Mouse (Mus musculus) hindbrain, postnatal 0 days (tissue): ENCODE measurements around the gene Ctsf. TPM values are rescaled to one million over a fixed set of nuclear protein-coding genes. Genes with fewer than 3 reads are reported as not detected.
A peak's percentile ranks its signal among the peaks of the same experiment; 100 is the strongest.

Experiments used
- ATAC-seq: fragments of 200-750 bp; cut with Nextera tagmentation; 2 replicates; pipeline ENCODE4 v1.8.0; 2017; ENCODE audit warnings: mild to moderate bottlenecking, moderate TSS enrichment, moderate library complexity
- DNase-seq: peaks from one replicate; pipeline ENCODE4 v3.0.0-alpha.2; 2015; ENCODE audit warnings: low spot score
- H3K27ac ChIP-seq: fragments of 300-500 bp; sonication (generic); 2 replicates; pipeline ENCODE4 v1.5.1; 2014; ENCODE audit warnings: mild to moderate bottlenecking
- H3K27me3 ChIP-seq: fragments of 300-500 bp; sonication (generic); 2 replicates; pipeline ENCODE4 v1.6.1; 2014; ENCODE audit warnings: low read length, mixed read lengths; ENCODE audit not compliant: insufficient read depth
- H3K36me3 ChIP-seq: fragments of 300-500 bp; sonication (generic); 2 replicates; pipeline ENCODE4 v1.6.1; 2014; ENCODE audit warnings: low read length, mixed read lengths; ENCODE audit not compliant: insufficient read depth
- H3K4me1 ChIP-seq: fragments of 300-500 bp; sonication (generic); 2 replicates; pipeline ENCODE4 v1.6.1; 2014; ENCODE audit warnings: antibody characterized with exemption, low read length, mixed read lengths; ENCODE audit not compliant: insufficient read depth
- H3K4me2 ChIP-seq: fragments of 300-500 bp; sonication (generic); 2 replicates; pipeline ENCODE4 v1.6.1; 2014; ENCODE audit warnings: low read depth, mild to moderate bottlenecking, low read length, moderate library complexity, mixed read lengths
- H3K4me3 ChIP-seq: fragments of 300-500 bp; sonication (generic); 2 replicates; pipeline ENCODE4 v1.5.1; 2014; ENCODE audit warnings: low read length
- H3K9ac ChIP-seq: fragments of 300-500 bp; sonication (generic); replicated peaks from 2 replicates; pipeline ENCODE4 v1.6.1; 2014; ENCODE audit warnings: mild to moderate bottlenecking, low read length, moderate library complexity, mixed read lengths
- H3K9me3 ChIP-seq: fragments of 300-500 bp; sonication (generic); 2 replicates; pipeline ENCODE4 v1.6.1; 2016; ENCODE audit warnings: low read length, mixed read lengths
- CTCF ChIP-seq: IDR thresholded peaks from 2 replicates; pipeline ENCODE4 v1.5.1; 2016; ENCODE audit warnings: antibody characterized with exemption, control low read depth, low read depth
- WGBS: fragments of 180-500 bp; shearing (Covaris S2); extraction: QIAGEN DNeasy Blood & Tissue Kit; methylation state at CpG from one replicate; pipeline ENCODE4 v1.1.7; 2014; 5-methylcytosine and 5-hydroxymethylcytosine counted together
- polyA plus RNA-seq: library from polyadenylated mRNA; unstranded; fragments of >200 nt; fragmentation: Nextera tagmentation; extraction: Ambion mirVana; gene quantifications from 2 replicates; pipeline ENCODE4 v1.2.1, GENCODE M21; 2015
- total RNA-seq: library from RNA; depleted of rRNA; stranded (reverse); fragments of >200 nt; gene quantifications from 2 replicates; pipeline ENCODE4 v1.2.3, GENCODE M21; 2014

The Ctsf gene
- total and polyA plus RNA-seq, 2 experiments from 2014 or later, result 98.2 to 147 TPM

DNA sequence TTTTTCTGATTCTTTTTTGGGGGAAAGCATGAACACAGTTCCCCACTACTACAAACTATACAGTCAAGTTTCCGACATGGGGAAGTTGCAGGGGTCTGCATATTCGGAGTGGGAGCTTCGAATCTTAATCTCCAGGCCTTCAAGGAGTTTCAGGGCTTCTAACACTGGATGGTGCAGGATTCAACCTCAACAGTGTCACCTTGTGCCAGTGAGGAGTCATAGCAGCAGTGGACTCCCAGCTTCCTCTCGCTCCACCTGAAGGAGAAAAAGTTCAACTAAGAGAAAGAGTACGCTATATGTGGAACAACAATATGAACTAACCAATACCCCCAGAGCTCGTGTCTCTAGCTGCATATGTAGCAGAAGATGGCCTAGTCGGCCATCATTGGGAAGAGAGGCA, 7.4 kb upstream of the Ctsf start:
- H3K9ac ChIP-seq, result no peak overlapping the region
- 37% methylated on average over 7 of the region's 7 CpGs for WGBS
- no peaks in the 10 kb centered on the region for H3K36me3 ChIP-seq
- H3K27me3 ChIP-seq, result no peaks in the 10 kb centered on the region
- no peak for ATAC-seq
- peak; percentile 62 for DNase-seq
- TF ChIP-seq CTCF, result peak; percentile 73
- no peak overlapping the region for H3K27ac ChIP-seq
- no peak overlapping the region for H3K4me2 ChIP-seq
- H3K4me3 ChIP-seq, result no peak overlapping the region
- H3K9me3 ChIP-seq, result no peaks in the 10 kb centered on the region
- no peaks in the 10 kb centered on the region for H3K4me1 ChIP-seq

DNA sequence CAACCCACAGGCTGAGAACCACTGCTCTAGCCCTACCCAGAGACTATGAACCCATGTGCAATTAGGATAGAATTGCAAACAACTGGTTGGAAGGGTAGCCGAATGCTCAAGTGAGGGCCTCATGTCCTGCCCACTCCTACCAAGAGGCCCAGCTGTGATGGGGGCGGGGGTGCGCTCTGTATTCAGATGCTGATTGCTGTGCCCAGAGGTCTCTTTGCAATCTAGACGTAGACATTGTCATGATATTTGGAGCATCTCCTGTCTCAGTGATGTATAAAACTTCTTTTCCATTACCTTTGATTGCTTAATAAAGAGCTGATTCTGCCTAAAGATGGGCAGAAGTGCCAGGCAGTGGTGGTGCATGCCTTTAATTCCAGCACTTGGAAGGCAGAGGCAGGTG, 5.1 kb upstream of the Ctsf start:
- Histone ChIP-seq H3K27ac (no peak overlapping the region), H3K4me3 (no peak overlapping the region), H3K4me1 (no peaks in the 10 kb centered on the region), H3K9me3 (no peaks in the 10 kb centered on the region), H3K27me3 (no peaks in the 10 kb centered on the region), H3K4me2 (no peak overlapping the region), H3K9ac (no peak overlapping the region), H3K36me3 (no peaks in the 10 kb centered on the region)
- TF ChIP-seq CTCF, result no peak
- ATAC-seq, result no peak
- DNase-seq, result no peak
- 47% methylated on average over 4 of the region's 4 CpGs for WGBS

DNA sequence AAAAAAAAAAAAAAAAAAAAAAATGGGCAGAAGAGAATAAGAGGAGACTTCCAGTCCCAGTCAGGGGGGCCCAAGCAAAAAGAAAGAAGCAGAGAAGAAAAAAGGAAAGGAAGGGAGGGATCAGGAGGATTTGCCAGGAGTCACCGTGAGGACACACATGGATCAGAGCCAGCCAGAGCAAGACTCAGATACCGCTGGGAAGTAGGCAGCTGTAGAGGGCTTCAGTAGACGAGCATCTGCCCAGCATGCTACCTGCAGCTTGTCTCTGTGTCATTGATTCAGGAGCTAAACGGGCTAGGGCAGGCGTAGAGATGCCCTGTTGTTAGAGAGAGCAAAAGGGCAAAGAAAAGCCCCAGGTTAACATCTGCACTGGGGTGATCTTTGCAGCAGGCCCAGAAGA, 4.6 kb upstream of the Ctsf start:
- no peak overlapping the region for H3K4me3 ChIP-seq
- H3K27me3 ChIP-seq, result no peaks in the 10 kb centered on the region
- H3K27ac ChIP-seq, result no peak overlapping the region
- H3K4me1 ChIP-seq, result no peaks in the 10 kb centered on the region
- 38% methylated on average over 5 of the region's 5 CpGs for WGBS
- no peak overlapping the region for H3K4me2 ChIP-seq
- DNase-seq, result no peak
- TF ChIP-seq CTCF, result no peak
- no peak overlapping the region for H3K9ac ChIP-seq
- ATAC-seq, result no peak
- H3K36me3 ChIP-seq, result no peaks in the 10 kb centered on the region
- no peaks in the 10 kb centered on the region for H3K9me3 ChIP-seq

DNA sequence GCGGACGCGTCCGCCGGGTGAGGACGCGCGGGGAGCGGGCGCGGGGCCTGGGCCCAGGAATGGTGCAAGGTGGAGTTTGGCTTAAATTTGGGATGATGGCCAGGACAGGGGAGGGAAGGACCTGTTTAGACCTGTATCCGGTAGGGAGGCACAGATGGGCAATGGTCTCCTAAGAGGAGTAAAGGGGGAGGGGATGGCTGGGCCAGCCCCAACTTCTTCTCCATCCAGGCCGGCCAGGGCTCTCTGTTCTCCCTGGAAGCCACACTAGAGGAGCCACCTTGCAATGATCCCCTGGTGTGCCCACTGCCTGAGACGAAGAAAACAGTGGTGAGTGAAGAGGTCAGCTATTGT, 515 bp downstream of the Ctsf start:
- H3K9ac ChIP-seq, result peak overlapping the region; percentile 76
- under 1% methylated on average over 14 of the region's 14 CpGs for WGBS
- ATAC-seq (no peak; the same call in 1 of the 2 replicates), DNase-seq (no peak)
- H3K27ac ChIP-seq, result peak overlapping the region; percentile 60; the same call in 1 of the 2 replicates
- H3K4me3 ChIP-seq, result peak overlapping the region; percentile 75
- H3K9me3 ChIP-seq, result no peaks in the 10 kb centered on the region
- H3K36me3 ChIP-seq, result peaks cover 17% of the 10 kb centered on the region
- H3K27me3 ChIP-seq, result no peaks in the 10 kb centered on the region
- peak overlapping the region; percentile 99 for H3K4me2 ChIP-seq
- no peak for TF ChIP-seq CTCF
- H3K4me1 ChIP-seq, result no peaks in the 10 kb centered on the region

DNA sequence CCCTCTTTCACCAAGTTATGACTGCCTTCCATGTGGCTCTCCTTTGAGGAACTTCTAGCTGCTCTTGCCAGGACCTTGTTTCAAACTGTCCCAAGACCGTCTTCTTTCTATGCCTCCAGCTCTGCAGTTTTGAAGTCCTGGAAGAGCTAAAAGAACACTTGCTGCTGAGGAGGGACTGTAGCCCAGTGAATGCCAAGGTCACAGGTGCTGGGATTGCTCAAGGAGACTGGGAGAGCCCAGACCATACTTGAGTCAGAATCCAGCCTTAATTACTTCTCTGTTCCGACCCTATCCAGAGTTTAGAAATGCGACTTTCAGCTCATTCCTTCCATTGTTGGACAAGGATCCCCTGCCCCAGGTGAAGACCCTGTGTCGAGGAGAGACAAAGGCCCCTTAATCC, 1.0 kb downstream of the Ctsf start:
- Histone ChIP-seq H3K4me3 (peak overlapping the region; percentile 75), H3K4me1 (no peaks in the 10 kb centered on the region), H3K36me3 (peaks cover 22% of the 10 kb centered on the region), H3K9me3 (no peaks in the 10 kb centered on the region), H3K4me2 (peak overlapping the region; percentile 99), H3K27me3 (no peaks in the 10 kb centered on the region), H3K9ac (no peak overlapping the region), H3K27ac (no peak overlapping the region)
- WGBS, result 63% methylated on average over 4 of the region's 4 CpGs
- no peak for TF ChIP-seq CTCF
- no peak for ATAC-seq
- no peak for DNase-seq

DNA sequence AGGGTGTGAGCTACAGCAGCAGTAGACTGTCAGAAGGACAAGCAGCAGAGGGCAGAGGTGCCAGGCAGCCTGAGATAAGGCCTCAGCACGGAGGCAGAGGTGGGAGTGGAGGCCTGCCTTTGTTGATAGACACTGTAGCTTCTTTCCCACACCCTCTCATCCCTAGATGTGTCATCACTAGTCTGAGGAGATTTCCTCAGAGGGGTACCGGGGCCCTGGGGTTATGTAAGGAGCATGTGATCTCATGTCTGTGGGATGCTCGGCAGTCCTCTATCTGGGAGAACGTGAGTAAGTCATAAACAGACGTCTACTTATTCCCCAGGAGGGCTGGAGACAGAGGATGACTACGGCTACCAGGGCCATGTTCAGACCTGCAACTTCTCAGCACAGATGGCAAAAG, 4.2 kb downstream of the Ctsf start:
- 74% methylated on average over 6 of the region's 6 CpGs for WGBS
- no peak for TF ChIP-seq CTCF
- H3K9ac ChIP-seq, result no peak overlapping the region

DNA sequence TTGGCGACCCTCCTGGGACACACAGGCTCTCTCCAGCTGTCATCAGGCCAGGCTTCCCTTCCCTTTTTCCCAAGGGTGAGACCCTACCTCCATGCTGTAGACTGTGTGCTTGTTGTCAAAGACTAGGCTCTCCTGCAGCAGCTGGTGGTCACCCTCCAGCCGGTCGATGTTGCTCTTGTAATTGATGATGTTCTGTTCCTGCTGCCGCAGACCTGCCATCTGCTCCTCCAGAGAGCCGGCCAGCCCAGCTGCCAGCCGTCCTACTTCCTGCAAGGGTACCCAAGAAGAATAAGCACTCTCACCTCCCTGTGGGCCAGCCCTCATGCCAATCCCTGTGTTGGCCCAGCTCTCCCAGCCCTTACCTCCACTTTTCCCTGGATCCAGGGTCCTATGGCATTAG, 8.1 kb downstream of the Ctsf start:
- ATAC-seq, result peak; percentile 48; the same call in 1 of the 2 replicates
- Histone ChIP-seq H3K36me3 (peaks cover 16% of the 10 kb centered on the region), H3K9ac (no peak overlapping the region), H3K27me3 (no peaks in the 10 kb centered on the region), H3K9me3 (no peaks in the 10 kb centered on the region), H3K4me2 (no peak overlapping the region), H3K4me1 (no peaks in the 10 kb centered on the region), H3K4me3 (no peak overlapping the region), H3K27ac (no peak overlapping the region)
- DNase-seq, result peak; percentile 44
- WGBS, result 61% methylated on average over 6 of the region's 6 CpGs
- no peak for TF ChIP-seq CTCF

More for the DNA sequence above, 4.2 kb downstream of the Ctsf start:
- Histone ChIP-seq H3K27me3 (no peaks in the 10 kb centered on the region), H3K36me3 (peaks cover 22% of the 10 kb centered on the region), H3K4me3 (no peak overlapping the region), H3K27ac (no peak overlapping the region), H3K4me2 (no peak overlapping the region), H3K4me1 (no peaks in the 10 kb centered on the region), H3K9me3 (no peaks in the 10 kb centered on the region)
- ATAC-seq (no peak), DNase-seq (no peak)
